Comparison of ENCODE assay signal across 11 mouse cellular contexts in genomic region chr5:53236136-53236535, GRCm38 (mm10). TPM values are rescaled to one million over a fixed set of nuclear protein-coding genes. Genes with fewer than 3 reads are reported as not detected.
DNase-seq lines count a peak whose midpoint lies in the region; ATAC-seq lines count a peak whose summit lies in the region.
"Had no signal": no experiment of that assay in that cellular context is flagged by ENCODE, and none has a peak within 500 bp of the region (broad histone marks: within the 10 kb centered on the region; RNA-seq: fewer than 3 reads in every experiment).

No protein-coding gene starts in this region.

- no peak for ATAC-seq in heart, embryonic 14.5 days (ENCODE audit: insufficient number of reproducible peaks, insufficient read depth, low FRiP score, low read depth)
- ATAC-seq in hindbrain, embryonic 12.5 days (ENCODE audit: low FRiP score), result no peak

- no peaks in the 10 kb centered on the region for H3K36me3 ChIP-seq in heart, embryonic 14.5 days (ENCODE audit: control insufficient read depth, insufficient read depth, low read length)
- no peaks in the 10 kb centered on the region for H3K36me3 ChIP-seq in hindbrain, embryonic 12.5 days
- H3K36me3 ChIP-seq: liver, embryonic 15.5 days had no signal

- H3K4me3 ChIP-seq in heart, embryonic 14.5 days (ENCODE audit: control insufficient read depth in 1 of 2, insufficient read depth in 1 of 2, low read depth in 1 of 2, low read length in 2 of 2), result no peak overlapping the region
- H3K4me3 ChIP-seq in hindbrain, embryonic 12.5 days, result no peak overlapping the region
- H3K4me3 ChIP-seq: liver, embryonic 15.5 days had no signal

- peak; percentile 93 for DNase-seq in heart, adult 11 months
- DNase-seq in heart, adult 8-10 months (ENCODE audit: low spot score), result no peak
- peak; percentile 58 for DNase-seq in urinary bladder, postnatal 14 days (ENCODE audit: low spot score)
- no peak for DNase-seq in urinary bladder, adult 2 months (ENCODE audit: low spot score)
- peak; percentile 72 for DNase-seq in yolk sac, embryonic 10.5 days (ENCODE audit: low spot score)
- DNase-seq in cerebellum, adult 11 months, result no peak
- DNase-seq: right cerebral cortex, postnatal 25 days; thymus, postnatal 25 days had no signal

- H3K27me3 ChIP-seq in heart, embryonic 14.5 days (ENCODE audit: control insufficient read depth, insufficient read depth, low read length), result no peaks in the 10 kb centered on the region
- H3K27me3 ChIP-seq in hindbrain, embryonic 12.5 days, result no peaks in the 10 kb centered on the region
- H3K27me3 ChIP-seq: liver, embryonic 15.5 days had no signal

- WGBS in heart, embryonic 14.5 days, result 4% methylated on average over 5 of the region's 5 CpGs
- 55% methylated on average over 5 of the region's 5 CpGs for WGBS in hindbrain, embryonic 12.5 days

- no peak overlapping the region for H3K4me2 ChIP-seq in heart, embryonic 14.5 days (ENCODE audit: low read length)
- no peak overlapping the region for H3K4me2 ChIP-seq in hindbrain, embryonic 12.5 days (replicated peaks)
- H3K4me2 ChIP-seq: liver, embryonic 15.5 days had no signal

- peak overlapping the region; percentile 34 to 62; a peak in 2 of 4 replicates for H3K27ac ChIP-seq in heart, embryonic 14.5 days (replicated peaks in 1 of 2; ENCODE audit: control insufficient read depth in 1 of 2, insufficient read depth in 1 of 2, low read depth in 2 of 2, low read length in 2 of 2)
- no peak overlapping the region for H3K27ac ChIP-seq in hindbrain, embryonic 12.5 days
- H3K27ac ChIP-seq: liver, embryonic 15.5 days had no signal

- no peak overlapping the region for H3K9ac ChIP-seq in heart, embryonic 14.5 days (ENCODE audit: low read length)
- H3K9ac ChIP-seq in hindbrain, embryonic 12.5 days, result no peak overlapping the region
- H3K9ac ChIP-seq: liver, embryonic 15.5 days had no signal

- no peaks in the 10 kb centered on the region for H3K9me3 ChIP-seq in heart, embryonic 14.5 days (ENCODE audit: control insufficient read depth, low read length)
- H3K9me3 ChIP-seq in hindbrain, embryonic 12.5 days (replicated peaks), result no peaks in the 10 kb centered on the region
- H3K9me3 ChIP-seq: liver, embryonic 15.5 days had no signal

- H3K4me1 ChIP-seq in heart, embryonic 14.5 days (ENCODE audit: control insufficient read depth in 2 of 2, insufficient read depth in 2 of 2, low read length in 2 of 2), result peaks cover 14 to 27% of the 10 kb centered on the region in 2 experiments
- peaks cover 8% of the 10 kb centered on the region; the same call in 1 of the 2 replicates for H3K4me1 ChIP-seq in hindbrain, embryonic 12.5 days
- H3K4me1 ChIP-seq: liver, embryonic 15.5 days had no signal

RNA-seq across cellular contexts. Expression of gene Sel1l3, which starts 22.4 kb away (rescaled TPM):
- 1 to 10 TPM; 1.2 to 1.8 (median 1.6) TPM for total RNA-seq in heart, adult 8-10 months (2022)
- 6.6 and 7.8 TPM in 2 replicates for polyA plus RNA-seq in urinary bladder, adult 2 months (2012; rRNA removed)
- polyA plus RNA-seq in heart, embryonic 14.5 days (2014; fragmentation: Nextera tagmentation; extraction: Ambion mirVana), result 1.5 and 1.7 TPM in 2 replicates
- 4.8 and 5.1 TPM in 2 replicates for polyA plus RNA-seq in hindbrain, embryonic 12.5 days (2016; fragmentation: Nextera tagmentation; extraction: Ambion mirVana)

RNA-seq across cellular contexts. Expression of gene Smim20, which starts 30.7 kb away (rescaled TPM):
- 100 to 1,000 TPM; 101 to 111 (median 105) TPM for total RNA-seq in heart, adult 8-10 months (2022)
- 70.4 and 82.8 TPM in 2 replicates for polyA plus RNA-seq in urinary bladder, adult 2 months (2012; rRNA removed)
- polyA plus RNA-seq in heart, embryonic 14.5 days (2014; fragmentation: Nextera tagmentation; extraction: Ambion mirVana), result 217 and 239 TPM in 2 replicates
- polyA plus RNA-seq in hindbrain, embryonic 12.5 days (2016; fragmentation: Nextera tagmentation; extraction: Ambion mirVana), result 62.9 and 63.0 TPM in 2 replicates

Comparison
In these comparisons a context has a peak if more than half of its experiments do, and no peak if none do; other contexts are left out.
1. DNase-seq: peak in heart, adult 11 months (single experiment), urinary bladder, postnatal 14 days (single experiment) and yolk sac, embryonic 10.5 days (single experiment); none in heart, adult 8-10 months (single experiment), urinary bladder, adult 2 months (single experiment) and cerebellum, adult 11 months (single experiment).